Mouse (Mus musculus): ENCODE data around the gene Clmn. TPM values are rescaled to one million over a fixed set of nuclear protein-coding genes. Genes with fewer than 3 reads are reported as not detected.

Clmn gene
- polyA plus RNA-seq (2017; shearing (Covaris generic)), result under 1 TPM in 2 of 3 experiments, not detected in 1; 0.04 to 0.19 TPM

- no peak for ATAC-seq
Observed at GRCm38 (mm10) chr12:104864439-104865165, at the start of gene Clmn. Gene Clmn, minus strand, starts transcription at chr12:104865076.

DNA sequence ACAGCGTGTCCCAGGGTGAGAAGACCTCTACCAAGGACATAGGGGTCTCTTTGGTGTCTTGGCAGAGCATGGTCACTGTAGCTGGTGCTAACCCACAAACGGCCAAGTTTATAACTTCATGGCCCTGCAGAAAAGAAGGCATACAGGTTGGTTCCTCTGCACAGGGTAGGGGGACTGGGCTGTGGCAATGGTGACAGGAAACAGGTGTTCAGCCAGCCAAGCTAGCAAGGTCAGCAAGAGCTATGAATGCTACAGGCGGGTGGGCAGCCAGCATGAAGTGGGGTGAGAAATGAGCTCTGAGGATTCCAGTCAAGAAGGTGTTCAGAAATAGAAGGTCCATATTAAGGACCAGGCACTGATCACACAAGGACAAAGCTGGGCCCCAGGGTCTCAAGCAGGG lies 48.1 kb upstream of the Clmn start:
- ATAC-seq, result no peak

GRCm38 (mm10) chr12:104912281-104912933 lies 47.5 kb upstream of the Clmn start:
- no peak for ATAC-seq

DNA sequence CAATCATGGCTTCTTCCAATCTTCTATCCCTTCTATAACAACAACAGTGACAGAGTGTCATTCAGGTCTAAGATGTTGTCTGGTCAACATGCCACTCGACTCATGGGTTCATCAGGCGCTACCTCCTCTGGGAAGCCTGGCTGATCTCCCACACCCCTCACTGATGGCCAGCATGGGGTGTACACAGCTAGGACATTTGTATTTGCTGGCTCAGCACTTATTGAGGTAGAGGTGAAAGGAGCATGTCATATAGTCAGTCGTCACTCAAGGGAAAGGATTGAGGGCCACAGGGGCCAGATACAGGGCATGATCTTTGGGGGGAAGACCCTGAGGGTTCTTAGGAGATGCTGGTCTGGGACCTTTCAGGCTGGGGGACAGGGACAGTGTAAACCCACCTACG lies 44.9 kb upstream of the Clmn start:
- ATAC-seq, result no peak

DNA sequence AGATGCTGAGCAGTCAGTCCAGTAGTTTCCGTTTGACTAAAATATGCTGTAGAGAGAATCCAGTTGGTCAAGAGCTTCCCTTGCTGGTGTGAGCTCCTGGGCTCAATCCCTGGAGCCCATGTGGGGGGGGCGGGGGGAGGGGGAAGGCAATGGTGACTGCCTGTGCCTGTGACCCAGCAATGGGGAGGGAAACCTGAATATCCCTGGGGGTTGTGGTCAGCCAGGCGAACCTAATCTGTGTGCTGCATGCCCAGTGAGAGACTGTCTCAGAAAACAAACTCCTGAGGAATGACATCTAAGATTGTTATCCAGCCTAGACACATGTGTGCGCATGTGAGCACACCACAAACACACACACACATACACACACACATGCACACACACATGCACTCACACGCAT lies 44.1 kb upstream of the Clmn start:
- ATAC-seq, result no peak

DNA sequence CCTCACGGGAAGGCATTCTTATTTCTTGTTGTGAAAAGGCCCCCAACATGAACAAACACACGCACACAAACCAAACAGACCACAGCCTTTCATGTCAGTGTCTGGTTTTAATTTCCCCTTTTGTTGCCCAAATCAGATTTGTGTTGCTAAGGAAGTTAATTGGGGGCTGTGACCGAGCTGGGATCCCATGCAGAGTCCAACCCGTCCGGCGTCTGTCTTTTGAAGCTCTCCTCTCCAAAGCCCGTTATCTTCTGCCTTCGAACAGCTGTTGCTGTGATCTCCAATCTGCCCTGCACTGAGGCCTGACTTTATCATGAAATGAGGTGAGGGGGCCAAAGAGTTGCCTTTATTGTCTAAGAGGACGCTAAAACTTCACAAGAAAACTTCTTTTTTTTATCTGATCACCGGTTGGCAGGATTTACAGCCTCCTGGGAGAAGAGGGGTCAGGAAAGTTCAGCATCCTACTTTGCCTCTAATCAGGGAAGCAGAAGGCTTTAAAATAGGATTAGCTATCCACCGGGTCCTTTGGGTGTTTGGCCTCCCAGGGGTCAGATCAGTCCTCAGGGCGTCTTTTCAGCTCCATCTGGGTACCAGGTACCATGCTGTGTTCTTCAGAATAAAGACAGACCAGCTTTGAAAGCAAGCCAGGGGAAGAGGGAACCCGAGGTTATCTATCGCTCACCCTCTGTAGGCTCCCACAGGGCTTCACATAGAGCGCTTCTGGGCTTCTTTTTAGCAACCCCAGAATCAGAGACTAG lies 43.3 kb upstream of the Clmn start:
- ATAC-seq, result no peak

DNA sequence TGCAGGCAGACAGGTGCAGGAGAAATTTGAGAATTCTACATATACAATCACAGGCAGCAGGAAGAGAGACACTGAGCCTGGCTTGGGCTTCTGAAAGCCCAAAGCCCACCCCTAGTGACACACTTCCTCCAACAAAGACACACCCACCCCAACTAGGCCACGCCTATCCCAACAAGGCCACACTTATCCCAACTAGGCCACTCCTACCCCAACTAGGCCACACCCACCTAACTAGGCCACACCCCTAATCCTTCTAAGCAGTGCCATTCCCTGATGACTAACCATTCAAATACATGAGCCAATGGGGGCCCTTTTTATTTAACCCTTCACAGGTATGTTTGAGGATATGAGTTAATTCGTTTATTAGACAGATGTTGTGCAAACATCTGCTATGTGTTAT lies 42.3 kb upstream of the Clmn start:
- ATAC-seq, result no peak

DNA sequence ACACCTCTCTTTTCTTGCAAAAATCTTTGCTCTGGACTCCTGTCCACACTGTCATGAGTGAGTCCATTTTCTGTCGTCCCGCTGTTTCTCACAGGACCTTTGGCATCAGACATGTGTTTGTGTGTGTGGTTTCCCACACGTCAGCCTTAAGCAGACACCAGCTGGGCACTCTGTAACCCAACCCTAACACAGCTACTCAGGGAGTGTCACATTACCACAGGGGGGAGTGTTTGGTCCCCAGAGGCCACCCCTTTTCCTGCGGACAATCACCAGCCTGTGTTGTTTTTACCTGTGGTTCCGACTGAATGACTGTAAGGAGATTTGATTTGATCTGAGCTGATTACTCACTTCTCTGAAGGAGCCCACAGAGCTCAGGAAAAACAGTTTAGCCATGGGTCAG lies 39.3 kb upstream of the Clmn start:
- ATAC-seq, result no peak

GRCm38 (mm10) chr12:104902392-104903053 lies 37.6 kb upstream of the Clmn start:
- no peak for ATAC-seq

- no peak for ATAC-seq
Observed at GRCm38 (mm10) chr12:104901320-104901719, 36.4 kb upstream of the Clmn start.

- ATAC-seq, result no peak
Observed at GRCm38 (mm10) chr12:104899835-104900234, 35.0 kb upstream of the Clmn start.

GRCm38 (mm10) chr12:104899161-104899560 lies 34.3 kb upstream of the Clmn start:
- no peak for ATAC-seq

GRCm38 (mm10) chr12:104898718-104899117 lies 33.8 kb upstream of the Clmn start:
- ATAC-seq, result no peak

GRCm38 (mm10) chr12:104897051-104897618 lies 32.3 kb upstream of the Clmn start:
- ATAC-seq, result no peak

DNA sequence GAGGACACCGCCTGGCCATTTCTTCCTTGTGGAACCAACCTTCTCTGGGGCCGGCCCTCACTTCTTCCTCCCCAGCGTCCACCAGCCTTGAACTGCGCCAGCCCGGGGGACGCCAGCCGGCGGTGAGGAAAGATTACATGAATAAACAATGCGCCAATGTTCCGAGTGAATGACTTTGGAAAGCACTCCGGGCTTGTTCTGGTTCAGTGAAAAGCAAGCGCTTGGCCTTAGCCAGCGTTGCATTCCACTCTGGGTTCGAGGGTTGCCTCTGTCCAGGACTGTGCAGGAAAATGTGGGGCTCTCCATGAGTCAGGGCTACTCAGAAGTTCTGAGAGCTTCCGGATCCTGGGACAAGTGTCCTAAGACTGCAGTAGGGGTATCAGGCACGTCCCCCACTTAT lies 31.8 kb upstream of the Clmn start:
- ATAC-seq, result no peak

DNA sequence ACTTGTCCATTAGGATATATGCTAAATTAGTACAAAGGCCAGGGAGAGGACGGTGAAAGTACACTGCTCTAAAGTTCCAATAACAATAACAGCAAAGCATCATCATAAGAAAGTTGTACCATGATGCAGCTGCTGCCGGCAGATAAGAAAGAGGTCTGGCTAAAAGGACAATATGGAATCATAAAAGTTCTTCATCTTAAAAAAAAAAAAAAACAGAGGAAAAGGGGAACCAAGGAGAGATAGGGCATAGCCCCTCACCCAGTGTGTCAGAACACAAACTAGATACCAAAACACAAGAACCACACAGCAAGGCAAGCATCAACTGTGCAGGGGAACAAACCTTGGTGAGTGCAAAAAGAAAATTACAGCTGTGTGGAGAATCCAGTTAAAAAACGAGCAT lies 27.4 kb upstream of the Clmn start:
- ATAC-seq, result no peak

GRCm38 (mm10) chr12:104890066-104890465 lies 25.2 kb upstream of the Clmn start:
- no peak for ATAC-seq

DNA sequence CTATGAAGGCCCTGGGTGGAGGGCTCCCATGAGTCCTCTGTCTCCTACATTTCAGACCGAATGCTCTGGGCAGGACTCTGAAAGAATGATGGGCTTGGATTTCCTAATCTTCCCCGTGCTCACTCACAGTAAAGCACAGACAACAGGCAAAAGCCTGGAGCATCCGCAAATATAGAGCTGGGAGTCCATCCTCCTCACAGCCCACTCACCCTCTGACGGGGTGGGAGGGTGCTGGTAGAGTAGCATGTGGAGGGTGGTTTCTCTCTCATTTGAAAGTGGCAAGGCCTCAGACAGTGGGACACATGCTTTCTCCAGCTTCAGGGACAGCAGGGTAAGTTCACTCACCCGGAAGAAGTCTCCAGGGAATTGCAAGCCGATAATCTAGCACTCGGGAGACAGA lies 21.2 kb upstream of the Clmn start:
- no peak for ATAC-seq

GRCm38 (mm10) chr12:104882533-104882932 lies 17.7 kb upstream of the Clmn start:
- no peak for ATAC-seq

- no peak for ATAC-seq
Observed at GRCm38 (mm10) chr12:104882061-104882460, 17.2 kb upstream of the Clmn start.

DNA sequence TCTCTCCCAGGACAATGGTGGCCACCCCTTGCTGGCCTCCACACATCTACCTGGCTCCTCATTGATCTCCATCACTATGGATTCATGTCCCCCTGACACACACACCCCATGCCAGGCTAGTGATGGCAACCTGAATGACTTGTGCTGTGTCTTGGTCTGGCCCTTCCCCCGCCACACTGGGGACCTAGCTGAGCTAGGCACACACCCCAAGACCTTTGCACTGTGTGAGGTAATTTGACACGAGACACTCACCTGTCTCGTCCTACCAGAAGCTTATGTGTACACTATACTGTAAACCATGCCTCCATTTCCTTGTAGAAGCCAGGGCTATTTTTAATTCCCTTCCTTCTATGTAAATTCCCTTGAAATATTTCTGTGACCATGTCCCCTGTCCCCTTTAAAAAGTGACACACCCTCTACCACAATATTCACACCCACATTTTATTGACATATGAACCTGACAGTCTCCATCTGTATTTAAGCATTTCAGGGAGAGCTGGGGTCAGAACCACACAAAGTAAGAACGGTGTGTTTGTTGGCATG lies 16.7 kb upstream of the Clmn start:
- no peak for ATAC-seq

DNA sequence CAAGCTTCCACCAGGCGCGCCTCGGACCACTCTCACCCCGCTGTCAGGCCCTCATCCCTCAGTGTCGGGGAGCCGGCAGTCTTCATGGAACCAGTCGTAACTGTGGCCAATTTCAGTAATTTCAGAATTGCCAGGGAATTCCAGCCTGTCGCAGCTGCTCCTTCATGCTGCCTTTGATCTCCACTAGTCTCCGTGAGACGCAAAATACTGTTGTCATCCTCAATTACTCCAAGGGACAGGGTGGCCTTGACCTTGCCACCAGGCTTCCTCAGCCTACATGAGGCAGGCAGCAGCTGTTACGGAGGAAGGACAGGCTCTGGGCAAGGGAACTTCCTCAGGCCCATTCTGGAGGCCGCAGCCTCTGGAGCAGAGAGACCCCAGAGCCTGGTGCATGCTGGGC lies 15.5 kb upstream of the Clmn start:
- ATAC-seq, result no peak

DNA sequence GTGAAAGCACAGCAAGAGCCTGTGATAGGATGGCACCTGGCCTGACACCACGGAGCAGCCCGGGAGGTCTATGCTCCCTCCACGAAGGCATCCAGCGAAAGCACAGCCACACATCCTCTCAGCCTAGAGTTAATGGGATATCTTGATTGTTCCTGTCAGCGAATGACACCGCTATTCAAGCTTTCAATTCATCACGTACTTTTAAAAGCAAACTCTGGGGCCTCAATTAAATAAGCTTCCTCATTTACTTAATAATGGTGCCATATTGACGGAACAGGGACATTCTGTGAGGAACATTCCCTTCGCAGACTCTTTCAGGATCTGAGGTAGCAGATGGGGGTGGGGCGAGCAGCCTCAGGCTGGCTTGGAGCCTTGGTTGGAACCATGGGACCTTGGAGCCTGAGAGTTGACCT lies 14.7 kb upstream of the Clmn start:
- ATAC-seq, result no peak
